Mouse (Mus musculus) lung, embryonic 15.5 days (tissue): ENCODE measurements around the gene Dyrk1a. TPM values are rescaled to one million over a fixed set of nuclear protein-coding genes. Genes with fewer than 3 reads are reported as not detected.
A peak's percentile ranks its signal among the peaks of the same experiment; 100 is the strongest.

Experiments used
- ATAC-seq: fragments of 200-750 bp; cut with Nextera tagmentation; 2 replicates; pipeline ENCODE4 v1.8.0; 2017; ENCODE audit warnings: moderate number of reproducible peaks, borderline replicate concordance; ENCODE audit not compliant: low FRiP score, low TSS enrichment; ENCODE audit errors: extremely low read depth
- H3K27ac ChIP-seq: fragments of 300-500 bp; sonication (generic); 2 replicates; pipeline ENCODE4 v1.5.1; 2015; ENCODE audit warnings: moderate library complexity, mild to moderate bottlenecking, inconsistent platforms
- H3K27me3 ChIP-seq: fragments of 300-500 bp; sonication (generic); 2 replicates; pipeline ENCODE4 v1.6.1; 2015; ENCODE audit warnings: inconsistent platforms
- H3K36me3 ChIP-seq: fragments of 300-500 bp; sonication (generic); 2 replicates; pipeline ENCODE4 v1.6.1; 2015; ENCODE audit warnings: inconsistent platforms
- H3K4me1 ChIP-seq: fragments of 300-500 bp; sonication (generic); 2 replicates; pipeline ENCODE4 v1.6.1; 2015; ENCODE audit warnings: inconsistent platforms
- H3K4me2 ChIP-seq: fragments of 300-500 bp; sonication (generic); 2 replicates; pipeline ENCODE4 v1.6.1; 2015; ENCODE audit warnings: inconsistent platforms, mild to moderate bottlenecking, moderate library complexity
- H3K4me3 ChIP-seq: fragments of 300-500 bp; sonication (generic); 2 replicates; pipeline ENCODE4 v1.5.1; 2015; ENCODE audit warnings: mild to moderate bottlenecking, inconsistent platforms
- H3K9ac ChIP-seq: fragments of 300-500 bp; sonication (generic); 2 replicates; pipeline ENCODE4 v1.6.1; 2015; ENCODE audit warnings: inconsistent platforms
- H3K9me3 ChIP-seq: fragments of 300-500 bp; sonication (generic); 2 replicates; pipeline ENCODE4 v1.6.1; 2016; ENCODE audit warnings: inconsistent platforms
- WGBS: fragments of 180-500 bp; shearing (Covaris S2); methylation state at CpG from one replicate; pipeline ENCODE4 v1.1.7; 2015; 5-methylcytosine and 5-hydroxymethylcytosine counted together
- polyA plus RNA-seq: library from polyadenylated mRNA; unstranded; fragments of >200 nt; fragmentation: Nextera tagmentation; extraction: Ambion mirVana; gene quantifications from 2 replicates; pipeline ENCODE4 v1.2.1, GENCODE M21; 2015

Gene Dyrk1a
- polyA plus RNA-seq, 1 experiment from 2014 or later: 8.0 TPM

DNA sequence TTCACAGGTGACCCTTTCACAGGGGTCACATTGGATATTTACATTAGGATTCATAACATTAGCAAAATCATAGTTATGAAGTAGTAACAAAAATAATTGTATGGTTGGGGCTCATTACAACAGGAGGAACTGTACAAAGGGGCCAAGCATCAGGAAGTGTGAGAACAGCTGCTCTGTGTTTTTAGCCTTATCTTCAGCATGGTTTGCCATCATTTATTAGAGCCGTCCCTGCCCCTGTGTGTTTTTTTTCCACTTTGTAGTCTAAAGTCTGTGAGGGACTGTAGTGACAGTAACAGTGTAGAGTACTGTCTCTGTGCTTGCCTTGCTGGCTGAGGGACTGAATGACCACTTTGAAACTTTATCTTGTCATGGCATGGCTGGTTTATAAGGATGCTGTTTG lies 27.8 kb downstream of the Dyrk1a start:
- H3K9me3 ChIP-seq: no peaks in the 10 kb centered on the region
- H3K27ac ChIP-seq: no peak overlapping the region
- H3K9ac ChIP-seq: no peak overlapping the region
- 7% methylated on average over 1 of the region's 1 CpGs for WGBS
- H3K4me3 ChIP-seq: no peak overlapping the region
- H3K27me3 ChIP-seq: no peaks in the 10 kb centered on the region
- ATAC-seq: no peak
- no peaks in the 10 kb centered on the region for H3K36me3 ChIP-seq
- no peak overlapping the region for H3K4me2 ChIP-seq
- H3K4me1 ChIP-seq: peaks cover 48% of the 10 kb centered on the region

- H3K36me3 ChIP-seq: no peaks in the 10 kb centered on the region
- ATAC-seq: no peak
- no peak overlapping the region for H3K9ac ChIP-seq
- H3K27ac ChIP-seq: no peak overlapping the region
- H3K9me3 ChIP-seq: no peaks in the 10 kb centered on the region
- no peak overlapping the region for H3K4me2 ChIP-seq
- H3K27me3 ChIP-seq: no peaks in the 10 kb centered on the region
- H3K4me1 ChIP-seq: peaks cover 60% of the 10 kb centered on the region
- no peak overlapping the region for H3K4me3 ChIP-seq
- 28% methylated on average over 6 of the region's 6 CpGs for WGBS
Observed at GRCm38 (mm10) chr16:94599977-94600724, 30.3 kb downstream of the Dyrk1a start.

- Histone ChIP-seq H3K36me3 (no peaks in the 10 kb centered on the region), H3K4me2 (no peak overlapping the region), H3K4me3 (no peak overlapping the region), H3K4me1 (peaks cover 56% of the 10 kb centered on the region), H3K27ac (no peak overlapping the region), H3K9ac (no peak overlapping the region), H3K27me3 (no peaks in the 10 kb centered on the region), H3K9me3 (no peaks in the 10 kb centered on the region)
- 0 out of 2 replicates have a peak, but pooled peaks have one; percentile 21 for ATAC-seq
- WGBS: 62% methylated on average over 5 of the region's 5 CpGs
Observed at GRCm38 (mm10) chr16:94601089-94601488, 31.3 kb downstream of the Dyrk1a start.

DNA sequence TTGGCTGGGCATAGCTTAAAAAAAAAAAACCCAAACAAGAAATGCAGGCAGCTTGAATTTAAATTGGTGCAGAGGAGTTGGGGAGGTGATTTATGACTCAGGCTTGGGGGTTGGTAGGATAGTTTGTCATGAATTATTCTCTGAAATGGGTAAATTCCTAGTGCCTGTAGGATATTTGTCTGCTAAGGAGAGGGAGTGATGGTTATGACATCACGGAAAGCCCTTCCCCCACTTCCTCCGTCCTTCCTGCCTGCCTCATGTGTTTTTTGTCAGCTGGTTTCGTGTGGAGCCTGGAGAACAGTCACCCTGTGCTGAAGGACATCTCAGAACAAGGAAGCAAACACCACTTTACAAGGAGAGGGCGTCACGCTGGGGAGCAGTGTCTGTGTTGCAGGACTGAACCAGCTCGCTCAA lies 31.7 kb downstream of the Dyrk1a start:
- peak; percentile 43; the same call in 1 of the 2 replicates for ATAC-seq
- WGBS: 11% methylated on average over 6 of the region's 6 CpGs
- H3K4me2 ChIP-seq: peak overlapping the region; percentile 28
- no peaks in the 10 kb centered on the region for H3K27me3 ChIP-seq
- no peaks in the 10 kb centered on the region for H3K9me3 ChIP-seq
- peaks cover 57% of the 10 kb centered on the region for H3K4me1 ChIP-seq
- no peak overlapping the region for H3K4me3 ChIP-seq
- no peak overlapping the region for H3K9ac ChIP-seq
- no peaks in the 10 kb centered on the region for H3K36me3 ChIP-seq
- 0 out of 2 replicates have a peak overlapping the region, but pooled peaks have one; percentile 8 for H3K27ac ChIP-seq

DNA sequence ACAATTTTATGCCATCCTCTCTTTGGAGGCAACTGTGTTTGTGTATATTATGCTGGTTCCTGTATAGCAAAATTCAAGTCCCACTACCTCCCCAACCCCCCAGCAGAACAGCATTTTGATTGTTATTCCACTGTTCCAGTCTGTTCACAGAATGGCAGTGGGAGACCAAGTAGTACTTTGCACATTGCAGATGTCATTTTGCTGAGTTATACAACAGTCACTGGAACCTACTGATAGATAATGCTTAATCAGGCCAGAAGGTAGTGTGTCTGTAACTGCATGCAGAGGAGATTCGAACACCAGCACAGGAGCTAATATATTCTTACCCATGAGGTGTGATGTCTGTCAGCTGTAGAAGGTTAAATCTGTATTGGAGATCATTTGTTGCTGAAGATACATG lies 32.4 kb downstream of the Dyrk1a start:
- H3K4me3 ChIP-seq: no peak overlapping the region
- no peaks in the 10 kb centered on the region for H3K9me3 ChIP-seq
- H3K27me3 ChIP-seq: no peaks in the 10 kb centered on the region
- no peak overlapping the region for H3K4me2 ChIP-seq
- H3K27ac ChIP-seq: no peak overlapping the region
- ATAC-seq: no peak
- H3K36me3 ChIP-seq: no peaks in the 10 kb centered on the region
- no peak overlapping the region for H3K9ac ChIP-seq
- WGBS: 71% methylated on average over 1 of the region's 1 CpGs
- peaks cover 57% of the 10 kb centered on the region for H3K4me1 ChIP-seq

GRCm38 (mm10) chr16:94602730-94603129 lies 32.9 kb downstream of the Dyrk1a start:
- peaks cover 57% of the 10 kb centered on the region for H3K4me1 ChIP-seq
- H3K27ac ChIP-seq: no peak overlapping the region
- H3K27me3 ChIP-seq: no peaks in the 10 kb centered on the region
- H3K4me3 ChIP-seq: no peak overlapping the region
- H3K9ac ChIP-seq: no peak overlapping the region
- WGBS: 28% methylated on average over 4 of the region's 4 CpGs
- H3K4me2 ChIP-seq: no peak overlapping the region
- ATAC-seq: no peak
- no peaks in the 10 kb centered on the region for H3K9me3 ChIP-seq
- no peaks in the 10 kb centered on the region for H3K36me3 ChIP-seq

DNA sequence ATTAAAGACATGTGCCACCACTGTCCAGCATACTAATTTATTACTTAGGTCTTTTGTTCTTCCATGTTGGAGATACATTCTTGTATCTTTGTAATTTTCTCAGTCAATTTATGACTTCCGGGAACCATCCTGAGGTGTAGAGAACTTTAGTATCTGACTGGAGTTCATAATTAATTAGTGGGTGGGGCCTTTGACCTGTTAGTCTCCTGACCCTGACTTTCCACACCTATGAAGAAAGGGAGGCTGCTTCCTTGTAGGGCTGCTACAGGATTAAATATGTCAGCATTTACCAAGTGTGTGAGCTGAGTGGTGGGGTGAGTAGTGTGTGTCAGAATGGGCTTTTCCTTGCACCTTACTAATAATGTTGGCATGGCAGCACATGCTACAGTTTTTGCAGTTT lies 36.4 kb downstream of the Dyrk1a start:
- peaks cover 47% of the 10 kb centered on the region for H3K4me1 ChIP-seq
- no peak overlapping the region for H3K9ac ChIP-seq
- no peaks in the 10 kb centered on the region for H3K27me3 ChIP-seq
- ATAC-seq: no peak
- H3K4me2 ChIP-seq: no peak overlapping the region
- no peaks in the 10 kb centered on the region for H3K9me3 ChIP-seq
- 80% methylated on average over 1 of the region's 1 CpGs for WGBS
- no peak overlapping the region for H3K27ac ChIP-seq
- no peak overlapping the region for H3K4me3 ChIP-seq
- no peaks in the 10 kb centered on the region for H3K36me3 ChIP-seq

- Histone ChIP-seq H3K4me1 (peaks cover 36% of the 10 kb centered on the region), H3K27ac (no peak overlapping the region; the same call in 1 of the 2 replicates), H3K9ac (no peak overlapping the region), H3K4me2 (no peak overlapping the region), H3K4me3 (no peak overlapping the region), H3K9me3 (no peaks in the 10 kb centered on the region), H3K36me3 (no peaks in the 10 kb centered on the region), H3K27me3 (no peaks in the 10 kb centered on the region)
- WGBS: 56% methylated on average over 1 of the region's 1 CpGs
- ATAC-seq: no peak
Observed at GRCm38 (mm10) chr16:94607468-94607867, 37.7 kb downstream of the Dyrk1a start.

- Histone ChIP-seq H3K27me3 (no peaks in the 10 kb centered on the region), H3K9me3 (no peaks in the 10 kb centered on the region), H3K4me3 (no peak overlapping the region), H3K36me3 (no peaks in the 10 kb centered on the region), H3K9ac (no peak overlapping the region), H3K4me1 (peaks cover 31% of the 10 kb centered on the region), H3K4me2 (no peak overlapping the region), H3K27ac (no peak overlapping the region)
- no peak for ATAC-seq
- WGBS: 86% methylated on average over 9 of the region's 9 CpGs
Observed at GRCm38 (mm10) chr16:94608706-94609594, 39.1 kb downstream of the Dyrk1a start.

GRCm38 (mm10) chr16:94612573-94612972 lies 42.8 kb downstream of the Dyrk1a start:
- Histone ChIP-seq H3K27ac (no peak overlapping the region), H3K36me3 (no peaks in the 10 kb centered on the region), H3K4me3 (no peak overlapping the region), H3K9me3 (no peaks in the 10 kb centered on the region), H3K27me3 (no peaks in the 10 kb centered on the region), H3K4me2 (no peak overlapping the region), H3K9ac (no peak overlapping the region), H3K4me1 (peaks cover 15% of the 10 kb centered on the region)
- ATAC-seq: no peak
- WGBS: 68% methylated on average over 8 of the region's 8 CpGs

DNA sequence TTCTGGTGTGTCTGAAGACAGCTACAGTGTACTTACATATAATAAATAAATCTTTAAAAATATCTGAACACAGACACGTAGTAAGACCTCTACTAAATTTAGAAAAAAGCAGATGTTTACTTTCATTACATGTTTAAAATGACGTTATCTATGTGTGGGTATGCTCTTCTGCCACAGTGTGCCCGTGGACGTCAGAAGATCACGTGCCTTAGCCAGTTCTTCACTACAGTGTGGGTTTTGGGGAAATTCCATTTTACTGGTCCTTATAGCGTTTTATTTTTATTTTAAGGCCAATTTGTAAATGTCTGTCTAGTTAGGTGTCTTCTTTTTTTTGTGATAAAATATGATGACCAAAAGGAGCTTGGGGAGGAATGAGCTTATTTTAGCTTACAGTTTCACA lies 47.4 kb downstream of the Dyrk1a start:
- H3K9me3 ChIP-seq: no peaks in the 10 kb centered on the region
- H3K4me3 ChIP-seq: no peak overlapping the region
- WGBS: 78% methylated on average over 6 of the region's 6 CpGs
- no peaks in the 10 kb centered on the region for H3K27me3 ChIP-seq
- no peak overlapping the region for H3K4me2 ChIP-seq
- H3K27ac ChIP-seq: no peak overlapping the region
- 0 out of 2 replicates have a peak, but pooled peaks cover 4% of the 10 kb centered on the region for H3K4me1 ChIP-seq
- peaks cover 8% of the 10 kb centered on the region; the same call in 1 of the 2 replicates for H3K36me3 ChIP-seq
- ATAC-seq: no peak
- H3K9ac ChIP-seq: no peak overlapping the region

DNA sequence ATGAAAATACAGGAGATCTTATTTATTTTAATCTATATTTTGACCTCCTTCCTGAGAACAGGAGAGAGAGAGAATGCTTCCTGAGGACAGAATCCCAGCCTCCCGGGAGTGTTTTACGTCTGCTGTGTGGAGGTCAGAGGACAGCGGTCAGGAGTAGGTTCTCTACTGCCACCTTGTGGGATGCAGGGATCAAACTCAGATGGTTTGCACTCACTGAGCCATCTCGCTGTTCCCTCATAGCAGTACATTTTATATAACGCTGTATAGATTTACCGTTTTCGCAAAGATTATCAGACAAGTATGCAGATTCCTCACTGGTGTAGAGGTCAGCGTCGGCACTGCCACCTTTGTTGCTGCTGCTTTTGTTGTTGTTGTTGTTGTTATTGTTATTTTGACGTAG lies 48.7 kb downstream of the Dyrk1a start:
- Histone ChIP-seq H3K4me1 (no peaks in the 10 kb centered on the region), H3K4me3 (no peak overlapping the region), H3K9ac (no peak overlapping the region), H3K27ac (no peak overlapping the region), H3K27me3 (no peaks in the 10 kb centered on the region), H3K9me3 (no peaks in the 10 kb centered on the region), H3K4me2 (no peak overlapping the region), H3K36me3 (peaks cover 8% of the 10 kb centered on the region; the same call in 1 of the 2 replicates)
- 55% methylated on average over 10 of the region's 10 CpGs for WGBS
- peak; percentile 64 for ATAC-seq
